Mouse (Mus musculus) ES-E14 (cell line): ENCODE data around the gene Npw. TPM values are rescaled to one million over a fixed set of nuclear protein-coding genes. Genes with fewer than 3 reads are reported as not detected.
A peak's percentile ranks its signal among the peaks of the same experiment; 100 is the strongest.

Experiments
- DNase-seq: peaks from one replicate; pipeline ENCODE4 v3.0.0-alpha.2; 2013; ENCODE audit warnings: low read depth, low spot score
- H3K27ac ChIP-seq: 2 replicates; pipeline ENCODE4 v1.5.1; 2012; ENCODE audit warnings: low read depth, mild to moderate bottlenecking, low read length, moderate library complexity, mixed read lengths; ENCODE audit not compliant: poor library complexity, insufficient read depth, severe bottlenecking
- H3K36me3 ChIP-seq: 2 replicates; pipeline ENCODE4 v1.6.1; 2012; ENCODE audit warnings: mild to moderate bottlenecking, low read length, moderate library complexity, mixed read lengths; ENCODE audit not compliant: control insufficient read depth, poor library complexity, insufficient read depth, severe bottlenecking
- H3K4me1 ChIP-seq, 2 experiments: fragments of 150-350 bp in 1 of 2; sonication (generic) in 1 of 2; 2 replicates each; pipeline ENCODE4 v1.6.1; 2012; ENCODE audit warnings: low read length in 2 of 2, mild to moderate bottlenecking in 1 of 2, mixed read lengths in 1 of 2; ENCODE audit not compliant: control insufficient read depth in 2 of 2, insufficient read depth in 2 of 2, poor library complexity in 1 of 2
- H3K4me3 ChIP-seq, 2 experiments: fragments of 150-350 bp in 1 of 2; sonication (generic) in 1 of 2; 2 replicates each; pipeline ENCODE4 v1.5.1; 2012; ENCODE audit warnings: low read length in 2 of 2, low read depth in 1 of 2, mild to moderate bottlenecking in 1 of 2, mixed read lengths in 1 of 2; ENCODE audit not compliant: insufficient read depth in 1 of 2, poor library complexity in 1 of 2, severe bottlenecking in 1 of 2
- H3K9ac ChIP-seq: 2 replicates; pipeline ENCODE4 v1.6.1; 2012; ENCODE audit warnings: low read depth, mild to moderate bottlenecking, low read length, mixed read lengths; ENCODE audit not compliant: poor library complexity, insufficient read depth, severe bottlenecking
- H3K9me3 ChIP-seq: fragments of 150-350 bp; sonication (generic); 2 replicates; pipeline ENCODE4 v1.6.1; 2012; ENCODE audit warnings: low read depth, mild to moderate bottlenecking, low read length; ENCODE audit not compliant: control insufficient read depth, insufficient read depth
- CHD2 ChIP-seq: IDR thresholded peaks from 2 replicates; pipeline ENCODE4 v1.6.1; 2014; ENCODE audit warnings: mild to moderate bottlenecking, low read depth, low read length, inconsistent platforms
- HCFC1 ChIP-seq: IDR thresholded peaks from 2 replicates; pipeline ENCODE4 v1.6.1; 2012; ENCODE audit warnings: low read length, inconsistent platforms, borderline replicate concordance; ENCODE audit not compliant: insufficient read depth
- MAFK ChIP-seq: IDR thresholded peaks from 2 replicates; pipeline ENCODE4 v1.6.1; 2014; ENCODE audit warnings: mild to moderate bottlenecking, low read depth, low read length, inconsistent platforms; ENCODE audit not compliant: insufficient read depth
- ZC3H11A ChIP-seq: IDR thresholded peaks from 2 replicates; pipeline ENCODE4 v1.6.1; 2012; ENCODE audit warnings: low read depth, mild to moderate bottlenecking, inconsistent platforms, low read length, borderline replicate concordance
- ZNF384 ChIP-seq: IDR thresholded peaks from 2 replicates; pipeline ENCODE4 v1.6.1; 2012; ENCODE audit warnings: low read depth, low read length, inconsistent platforms
- in situ Hi-C, 2 experiments: fragments of 600-800 bp; cut with MboI; formaldehyde crosslinking; loops; one replicate each; pipeline ENCODE4 v1.15.1; 2025; ENCODE audit warnings: low sequenced_read_pairs in 2 of 2, inconsistent platforms in 1 of 2; ENCODE audit not compliant: unreplicated experiment in 2 of 2
- total RNA-seq: library from RNA; depleted of rRNA; stranded (reverse); fragments of 300-350 nt; gene quantifications from 2 replicates; pipeline ENCODE4 v1.2.3, GENCODE M21; 2012

Npw gene
- total RNA-seq, 1 experiment: 3.0 TPM

GRCm38 (mm10) chr17:24633831-24634230, 24.4 kb downstream of the Npw start:
- peaks cover 0 to 19% of the 10 kb centered on the region in 2 experiments; a peak in 2 of 4 replicates for H3K4me1 ChIP-seq
- no peak for DNase-seq
- no peak overlapping the region for H3K4me3 ChIP-seq
- no peak overlapping the region for H3K27ac ChIP-seq
- no peak overlapping the region for H3K9ac ChIP-seq
- in situ Hi-C loops: no loop called here
- no peaks in the 10 kb centered on the region for H3K9me3 ChIP-seq
- H3K36me3 ChIP-seq: peaks cover 12% of the 10 kb centered on the region; the same call in 1 of the 2 replicates
- TF ChIP-seq ZNF384 (no peak), MAFK (no peak), ZC3H11A (no peak), HCFC1 (no peak), CHD2 (no peak)

- Histone ChIP-seq H3K9me3 (no peaks in the 10 kb centered on the region), H3K9ac (peak overlapping the region; percentile 88), H3K4me3 (peak overlapping the region; percentile 82 to 93), H3K4me1 (peaks cover 0 to 14% of the 10 kb centered on the region in 2 experiments; a peak in 2 of 4 replicates), H3K27ac (peak overlapping the region; percentile 16; the same call in 1 of the 2 replicates), H3K36me3 (peaks cover 11% of the 10 kb centered on the region)
- DNase-seq: no peak
- TF ChIP-seq ZC3H11A: no peak
- no peak for TF ChIP-seq ZNF384
- TF ChIP-seq MAFK: no peak
- no peak for TF ChIP-seq CHD2
- no peak for TF ChIP-seq HCFC1
- in situ Hi-C loops: no loop called here
Measured at GRCm38 (mm10) chr17:24632813-24633449, 25.3 kb downstream of the Npw start.

GRCm38 (mm10) chr17:24632167-24632812, 26.0 kb downstream of the Npw start, which contains the start of the genes Tsc2 and Nthl1:
Gene Tsc2 (minus strand): TSS chr17:24632630.
Gene Nthl1 (plus strand): TSS chr17:24632680.
- in situ Hi-C loops: no loop called here
- peak within 1 kb of the TSS; percentile 88 for H3K9ac ChIP-seq
- H3K27ac ChIP-seq: peak within 1 kb of the TSS; percentile 16; the same call in 1 of the 2 replicates
- peaks cover 0 to 12% of the 10 kb centered on the region in 2 experiments; a peak in 2 of 4 replicates for H3K4me1 ChIP-seq
- peaks cover 11% of the 10 kb centered on the region for H3K36me3 ChIP-seq
- H3K9me3 ChIP-seq: no peaks in the 10 kb centered on the region
- TF ChIP-seq HCFC1: peak; percentile 95
- TF ChIP-seq CHD2: no peak
- no peak for TF ChIP-seq MAFK
- TF ChIP-seq ZNF384: no peak
- no peak for TF ChIP-seq ZC3H11A
- H3K4me3 ChIP-seq: peak within 1 kb of the TSS; percentile 82 to 93
- DNase-seq: peak; percentile 88

GRCm38 (mm10) chr17:24630072-24630471, 28.2 kb downstream of the Npw start:
- H3K27ac ChIP-seq: no peak overlapping the region
- H3K36me3 ChIP-seq: peaks cover 26% of the 10 kb centered on the region
- no peak for TF ChIP-seq HCFC1
- no peak for TF ChIP-seq CHD2
- TF ChIP-seq ZNF384: no peak
- no peak for TF ChIP-seq MAFK
- TF ChIP-seq ZC3H11A: no peak
- no peak overlapping the region for H3K4me3 ChIP-seq
- H3K9me3 ChIP-seq: no peaks in the 10 kb centered on the region
- no peak overlapping the region for H3K9ac ChIP-seq
- in situ Hi-C loops: no loop called here
- DNase-seq: no peak
- H3K4me1 ChIP-seq: peaks cover 0 to 2% of the 10 kb centered on the region in 2 experiments; a peak in 1 of 4 replicates
